Mouse (Mus musculus) liver, postnatal 0 days (tissue): ENCODE measurements at regions not wholly inside any gene's neighbourhood (a gene's known extent, or its start where the extent isn't known, plus 50 kb on each side); places are given as distances from the start of the nearest gene placed in this dataset.

Source experiments
- CTCF ChIP-seq: sonication (generic); IDR thresholded peaks from 2 replicates; pipeline ENCODE4 v1.5.1; 2016; ENCODE audit warnings: antibody characterized with exemption, low read depth
- EP300 ChIP-seq: IDR thresholded peaks from 2 replicates; pipeline ENCODE4 v1.6.1; 2016; ENCODE audit warnings: antibody characterized with exemption, low read depth, mild to moderate bottlenecking

DNA sequence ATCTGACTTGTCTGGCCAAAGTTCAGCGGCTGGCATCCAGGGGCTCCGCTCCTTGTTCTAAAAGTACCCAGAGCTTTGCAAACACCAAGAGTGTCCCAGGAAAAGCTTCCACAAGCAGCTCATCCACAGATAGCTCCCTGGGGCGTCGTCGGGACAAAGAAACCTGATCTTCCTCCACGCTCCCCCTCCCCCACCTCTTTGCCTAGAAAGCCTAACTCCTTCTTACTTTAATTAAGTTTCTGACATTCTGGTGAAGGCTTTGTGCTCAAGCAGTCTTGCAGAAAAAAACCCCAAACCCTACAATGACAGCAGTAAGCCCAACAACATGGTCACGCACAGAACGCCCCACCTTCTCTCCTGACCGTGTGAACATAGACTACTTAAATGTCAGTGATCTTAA is 128.6 kb downstream of the H2al2a start:
- TF ChIP-seq CTCF (no peak), EP300 (no peak)
